Mouse (Mus musculus) kidney, adult 11 months (tissue): ENCODE results near the gene Evpl.
A peak's percentile ranks its signal among the peaks of the same experiment; 100 is the strongest.

Experiments
- DNase-seq: peaks from one replicate; pipeline ENCODE4 v3.0.0; 2022

Evpl gene

GRCm38 (mm10) chr11:116212847-116213246, 25.0 kb downstream of the Evpl start:
- DNase-seq = no peak

DNA sequence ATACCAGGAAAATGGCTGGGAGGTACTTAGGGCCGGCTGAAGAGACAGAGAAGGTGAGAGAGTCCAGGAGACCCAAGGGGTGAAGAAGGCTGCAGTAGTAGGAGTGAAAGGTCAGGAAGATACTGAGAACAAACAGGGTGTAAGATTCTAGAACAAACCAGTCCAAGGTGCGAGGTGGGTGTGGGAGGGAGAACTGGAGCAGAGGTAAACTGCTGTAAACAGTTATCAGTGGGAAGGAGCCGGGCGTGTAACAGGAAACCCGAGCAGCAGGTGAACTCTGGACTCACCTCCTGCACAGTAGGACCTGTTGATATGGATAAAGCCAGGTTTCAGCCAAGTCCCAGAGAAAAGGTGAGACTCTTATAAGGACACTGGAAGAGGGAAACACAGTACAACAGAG, 27.2 kb downstream of the Evpl start:
- DNase-seq = peak; percentile 67

- DNase-seq = peak; percentile 83
Observed at GRCm38 (mm10) chr11:116209257-116209656, 28.6 kb downstream of the Evpl start.

GRCm38 (mm10) chr11:116208660-116209059, 29.2 kb downstream of the Evpl start:
- DNase-seq = no peak

GRCm38 (mm10) chr11:116206678-116207077, 31.2 kb downstream of the Evpl start:
- no peak for DNase-seq

GRCm38 (mm10) chr11:116203150-116203549, 34.7 kb downstream of the Evpl start:
- no peak for DNase-seq

GRCm38 (mm10) chr11:116201151-116201550, 36.7 kb downstream of the Evpl start:
- peak; percentile 48 for DNase-seq

DNA sequence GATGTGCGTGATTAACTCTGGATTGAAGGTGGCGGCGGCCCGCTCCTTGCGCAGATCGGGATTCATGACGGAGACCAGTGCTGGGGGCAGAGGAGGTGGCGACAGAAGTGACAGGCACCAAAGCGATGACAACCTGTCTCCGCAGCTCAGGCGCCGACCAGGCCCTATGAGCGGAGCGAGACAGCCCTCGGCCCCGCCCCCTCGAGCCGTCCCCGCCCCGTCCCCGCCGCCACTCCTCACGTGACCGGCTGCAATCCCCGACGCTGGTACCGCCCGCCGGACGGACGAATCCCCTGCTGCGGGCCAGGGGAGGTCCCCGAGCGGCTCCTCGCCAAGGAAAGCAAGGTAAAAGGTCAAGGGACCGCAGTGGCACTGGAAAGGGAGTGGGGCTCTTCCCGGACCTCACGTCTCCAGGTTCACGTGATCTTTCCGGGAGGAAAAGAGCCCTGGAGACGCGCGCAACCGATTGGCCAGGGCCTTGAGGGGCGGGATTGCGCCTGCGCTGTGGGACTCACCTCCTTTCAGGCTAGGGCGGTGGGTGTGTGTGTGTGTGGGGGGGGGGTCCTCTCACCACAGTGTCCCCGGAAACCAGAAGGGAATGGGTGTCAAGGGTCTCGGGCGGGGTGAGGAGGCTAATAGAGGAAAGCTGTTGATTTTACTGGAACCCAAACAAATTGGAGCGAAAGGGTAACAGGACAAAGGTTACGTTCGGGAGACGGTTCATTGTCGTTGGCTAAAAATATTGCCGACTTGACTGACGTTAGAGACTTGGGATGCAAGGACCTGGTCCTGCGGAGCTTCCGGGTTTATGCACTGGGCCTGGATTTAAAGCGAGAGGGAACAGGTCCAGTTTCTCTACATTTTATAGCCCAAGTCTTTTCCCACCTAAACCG, 39.0 kb downstream of the Evpl start, which contains the start of the genes Ten1 and Acox1:
Ten1 (plus strand) TSS at position 217 of the 893 bp plus-strand sequence.
Acox1 (minus strand) TSS at position 407 of the 893 bp plus-strand sequence.
- DNase-seq = peak; percentile 99

- DNase-seq = no peak
Observed at GRCm38 (mm10) chr11:116198132-116198531, 39.7 kb downstream of the Evpl start.

- no peak for DNase-seq
Observed at GRCm38 (mm10) chr11:116197584-116197906, 40.3 kb downstream of the Evpl start.

- DNase-seq = no peak
Observed at GRCm38 (mm10) chr11:116196866-116197583, 40.9 kb downstream of the Evpl start.

GRCm38 (mm10) chr11:116196336-116196735, 41.5 kb downstream of the Evpl start:
- DNase-seq = no peak

- peak; percentile 71 for DNase-seq
Observed at GRCm38 (mm10) chr11:116195252-116195651, 42.6 kb downstream of the Evpl start.

- DNase-seq = no peak
Observed at GRCm38 (mm10) chr11:116194619-116195018, 43.3 kb downstream of the Evpl start.

- no peak for DNase-seq
Observed at GRCm38 (mm10) chr11:116187226-116187930, 50.5 kb downstream of the Evpl start.

DNA sequence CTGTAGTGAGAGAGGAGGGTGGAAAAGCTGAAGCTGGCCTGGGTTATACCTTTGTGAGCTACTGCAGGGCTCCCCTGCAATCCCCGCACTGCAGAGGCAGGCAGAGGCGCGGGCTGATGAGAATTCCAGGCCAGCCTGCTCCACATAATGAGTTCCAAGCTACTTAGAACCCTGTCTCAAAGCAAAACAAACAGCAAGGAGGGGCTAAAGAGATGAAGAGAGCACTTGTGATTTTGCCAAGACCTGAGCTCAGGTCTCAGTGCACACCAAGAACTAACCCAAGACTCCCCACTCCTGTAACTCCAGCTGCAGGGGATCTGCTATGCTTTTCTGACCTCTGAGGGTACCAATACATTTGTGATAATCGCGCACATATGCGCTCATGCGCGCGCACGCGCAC, 51.5 kb downstream of the Evpl start:
- no peak for DNase-seq

DNA sequence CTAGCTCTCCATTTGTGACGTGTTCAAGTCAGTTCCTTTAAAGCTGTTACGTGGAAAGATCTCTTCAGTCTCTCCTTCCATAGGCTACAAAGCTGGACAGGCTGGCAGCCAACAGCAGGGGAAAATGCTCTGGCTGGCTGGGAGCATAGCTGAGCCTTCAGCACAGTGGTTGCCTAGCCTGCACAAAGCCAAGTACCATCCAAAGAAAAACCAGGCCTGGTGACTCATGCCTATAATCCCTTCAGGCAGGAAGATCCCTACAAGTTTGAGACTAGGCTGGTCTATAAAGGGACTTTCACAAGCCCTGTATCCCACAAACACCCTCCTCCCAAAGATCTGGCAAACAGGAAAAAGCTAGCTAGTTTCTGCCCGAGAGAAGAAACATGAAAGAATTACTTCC, 52.0 kb downstream of the Evpl start:
- no peak for DNase-seq

DNA sequence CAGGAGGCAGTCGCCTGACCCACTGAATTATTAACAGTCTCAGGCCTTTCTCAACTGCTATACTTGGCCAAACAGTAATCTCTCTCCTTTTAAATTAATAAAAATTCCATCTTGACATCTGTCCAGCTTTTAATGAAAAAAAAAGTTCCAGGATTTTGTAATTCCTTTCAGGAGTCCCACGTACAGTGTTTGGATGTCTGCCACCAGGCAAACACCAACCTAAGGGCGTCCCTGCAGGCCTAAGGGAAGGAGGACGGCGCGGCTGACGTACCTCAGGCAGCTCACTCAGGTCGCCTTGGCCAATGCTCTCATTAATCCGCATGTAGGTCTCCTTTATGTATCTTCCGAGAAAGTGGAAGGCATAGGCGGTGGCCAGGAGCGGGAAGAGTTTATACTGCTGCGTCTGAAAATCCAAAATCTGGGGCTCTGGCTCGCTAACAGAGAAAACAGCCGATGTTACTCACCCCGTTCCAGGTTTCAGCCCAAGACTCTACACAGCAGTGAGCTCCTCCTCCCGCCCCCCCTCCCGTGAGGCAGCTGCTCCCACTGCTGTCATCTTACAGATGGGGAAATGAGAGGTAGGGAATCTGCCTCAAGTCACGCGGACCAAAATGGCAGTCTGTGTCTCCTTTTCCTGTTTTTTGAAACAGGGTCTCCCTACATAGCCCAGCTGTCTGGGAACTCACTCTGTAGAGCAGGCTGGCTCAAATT, 59.3 kb downstream of the Evpl start:
- no peak for DNase-seq

- DNase-seq = no peak
Observed at GRCm38 (mm10) chr11:116176010-116176409, 61.9 kb downstream of the Evpl start.

DNA sequence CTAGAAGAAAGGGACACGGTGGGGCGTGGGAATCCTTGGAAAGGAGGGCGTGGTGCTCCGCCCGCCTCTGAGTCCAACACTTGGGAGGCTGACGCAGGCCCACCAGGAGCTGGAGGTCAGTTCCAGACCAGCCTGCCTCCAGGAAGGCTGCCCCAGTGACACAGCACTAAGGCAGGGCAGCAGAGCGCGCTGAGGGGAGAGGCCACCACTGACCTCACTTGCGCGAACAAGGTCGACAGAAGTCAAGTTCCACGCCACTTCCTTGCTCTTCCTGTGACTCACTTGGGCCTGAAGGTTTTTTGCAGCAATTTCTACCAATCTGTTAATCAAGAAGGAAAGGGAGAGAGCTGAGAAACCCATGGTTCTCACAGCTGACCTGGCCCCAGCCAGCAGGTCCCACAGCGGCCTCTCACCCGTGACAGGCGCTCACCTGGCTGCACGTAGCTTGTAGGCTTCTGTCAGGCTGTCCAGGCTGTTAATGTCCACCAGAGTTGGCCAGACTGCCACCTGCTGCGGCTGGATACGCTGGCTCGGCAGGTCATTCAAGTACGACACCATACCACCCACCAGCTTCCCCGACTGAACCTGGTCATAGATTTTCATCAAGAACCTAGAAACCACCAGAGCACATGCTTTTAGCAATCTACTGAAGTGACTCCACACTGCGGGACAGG, 63.0 kb downstream of the Evpl start:
- DNase-seq = peak; percentile 84

DNA sequence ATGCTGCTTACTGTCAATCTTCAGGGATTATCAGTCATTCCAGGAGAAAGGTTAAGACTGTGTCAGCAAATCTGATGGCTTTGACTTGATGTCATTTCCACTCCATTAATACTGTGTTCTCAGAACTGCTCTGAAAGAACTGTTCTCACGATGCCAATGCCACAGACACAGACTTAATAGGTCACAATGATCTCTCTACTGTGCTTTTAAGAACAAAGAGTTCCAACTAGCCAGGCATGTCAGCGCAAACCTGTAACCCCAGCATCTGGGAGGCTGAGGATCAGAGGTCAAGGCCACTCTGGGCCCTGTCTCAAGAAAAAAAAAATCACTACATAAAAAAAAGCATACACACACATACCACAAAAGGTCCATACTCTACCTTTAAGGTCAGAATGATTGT, 65.9 kb downstream of the Evpl start:
- DNase-seq = peak; percentile 36
